Mouse (Mus musculus): Measurements from ENCODE around the gene Rpia.

DNA sequence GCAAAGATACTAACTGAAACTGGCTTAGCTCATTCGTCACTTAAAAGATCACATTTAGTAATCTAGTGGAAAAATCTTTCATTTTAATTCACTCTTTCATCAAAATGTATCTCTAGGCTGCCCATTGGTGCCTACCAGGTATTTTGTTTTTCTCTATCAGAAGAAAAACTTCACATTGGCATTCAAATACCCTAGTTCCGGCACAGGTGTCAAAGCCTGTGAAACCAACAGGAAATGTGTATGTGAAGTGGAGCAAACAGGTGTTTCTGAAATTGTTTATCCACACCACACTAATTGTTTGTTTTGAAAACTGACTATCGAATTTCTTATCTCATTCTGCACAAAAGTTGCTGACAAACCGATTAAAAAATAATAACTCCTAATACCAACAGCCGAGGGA, 27.5 kb downstream of the Rpia start:
- TF ChIP-seq CTCF (IDR thresholded peaks at IDR 0.05; ENCODE audit: low read depth) (no peak), EP300 (optimal IDR thresholded peaks at IDR 0.05) (no peak)

All from stomach, postnatal 0 days (tissue).